Mouse (Mus musculus) T-cell, adult 2 months (primary cell): Measurements from ENCODE around the gene Cbll1.

Experiments used
- DNase-seq: peaks from one replicate; pipeline ENCODE4 v3.0.0; 2022; ENCODE audit warnings: low spot score

The Cbll1 gene

DNA sequence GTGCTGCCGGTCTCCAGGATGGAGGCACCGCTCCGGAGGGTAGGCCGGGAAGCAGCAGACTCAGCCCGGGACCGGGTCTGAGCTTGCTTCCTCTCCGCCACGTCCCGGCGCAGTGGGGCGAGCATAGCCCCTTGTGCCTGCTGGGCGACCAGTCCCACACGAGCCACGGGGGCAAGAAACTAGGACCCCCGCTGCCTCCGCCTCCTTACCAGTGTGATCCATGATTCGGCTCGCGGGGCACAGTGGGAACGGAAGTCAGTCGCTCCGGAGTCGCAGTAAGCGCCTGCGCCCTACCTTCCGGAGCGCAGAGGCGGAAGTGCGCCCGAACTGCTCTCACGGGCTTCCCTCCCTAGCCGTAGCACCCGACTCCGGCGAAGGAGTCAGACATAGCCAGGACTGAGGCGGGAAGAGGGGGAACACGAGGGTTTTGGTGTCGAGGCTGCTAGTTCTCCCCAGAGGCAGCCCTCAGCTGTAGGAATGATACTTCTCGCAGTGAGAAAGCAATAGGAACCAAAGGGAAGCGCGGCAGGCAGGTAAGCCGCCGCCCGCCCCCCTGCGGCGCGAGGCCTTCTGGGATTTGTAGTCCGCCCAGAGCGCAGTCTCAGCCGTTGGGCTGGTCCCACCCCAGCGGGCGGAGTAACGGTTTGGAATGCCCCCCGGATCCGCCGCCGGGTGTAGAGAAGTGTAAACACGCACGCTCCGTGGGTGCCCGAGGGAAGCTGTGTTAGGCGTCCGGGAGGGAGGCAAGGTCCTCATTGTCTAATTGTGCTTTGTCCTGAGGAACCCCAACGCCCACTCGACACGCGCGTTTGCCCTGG is at the start of gene Cbll1:
Gene Cbll1, minus strand, starts transcription at position 303 of the 818 bp plus-strand sequence.
- DNase-seq = peak; percentile 95

DNA sequence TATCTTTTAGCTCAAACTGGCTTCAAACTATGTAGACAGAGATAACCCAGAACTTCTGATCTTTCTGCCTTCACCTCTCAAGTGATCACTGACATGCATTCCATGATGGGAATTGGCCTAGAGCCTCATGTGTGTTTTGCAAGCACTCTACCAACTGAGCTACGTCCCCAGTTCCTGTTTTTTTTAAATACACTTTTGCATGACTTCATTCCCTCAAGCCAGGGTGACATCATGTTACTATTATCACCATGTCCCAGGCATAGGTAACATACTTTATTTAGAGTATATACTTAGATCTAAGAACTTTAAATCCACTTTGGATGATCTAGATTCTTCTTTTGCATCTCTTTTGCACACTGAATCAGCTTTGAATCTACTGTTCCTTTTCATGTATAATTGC is 46.6 kb upstream of the Cbll1 start:
- DNase-seq = no peak

DNA sequence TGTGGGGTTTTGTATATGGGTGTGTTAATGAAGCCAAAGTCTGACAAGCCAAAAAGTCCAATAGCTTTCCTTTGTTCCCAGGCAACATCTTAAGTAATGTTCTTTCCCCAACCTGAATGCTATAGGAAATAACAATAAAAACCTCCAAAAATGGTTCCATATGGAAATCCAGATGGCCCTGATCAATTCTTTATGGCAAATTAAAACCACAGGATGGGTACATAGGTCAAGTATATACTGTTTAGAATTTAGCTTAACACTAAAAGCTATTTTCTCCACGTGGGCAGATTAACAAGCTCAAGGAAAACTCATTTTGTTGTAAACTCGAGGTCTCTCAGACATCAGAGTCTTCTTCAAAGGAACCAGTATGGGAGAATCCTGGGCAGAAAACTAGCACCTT is 45.8 kb upstream of the Cbll1 start:
- DNase-seq = no peak

DNA sequence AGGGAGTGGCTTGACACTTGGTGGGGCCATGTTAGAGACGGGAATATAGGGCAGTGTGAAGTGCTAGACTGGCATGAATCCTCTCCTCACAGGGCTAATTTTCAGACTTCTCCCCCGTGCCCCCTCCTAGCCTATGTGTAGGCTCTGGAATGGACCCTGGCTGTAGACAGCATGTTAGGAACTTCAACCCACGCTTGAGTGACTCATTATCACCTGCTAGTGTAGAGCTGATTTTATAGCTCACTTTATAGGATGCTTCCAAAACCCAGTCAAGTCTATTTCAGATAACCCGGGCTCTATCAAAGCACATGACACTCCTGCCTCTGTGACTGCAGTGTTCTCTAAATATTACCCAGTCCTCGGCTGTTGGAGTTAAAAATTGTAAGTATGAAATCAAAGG is 42.1 kb upstream of the Cbll1 start:
- no peak for DNase-seq

DNA sequence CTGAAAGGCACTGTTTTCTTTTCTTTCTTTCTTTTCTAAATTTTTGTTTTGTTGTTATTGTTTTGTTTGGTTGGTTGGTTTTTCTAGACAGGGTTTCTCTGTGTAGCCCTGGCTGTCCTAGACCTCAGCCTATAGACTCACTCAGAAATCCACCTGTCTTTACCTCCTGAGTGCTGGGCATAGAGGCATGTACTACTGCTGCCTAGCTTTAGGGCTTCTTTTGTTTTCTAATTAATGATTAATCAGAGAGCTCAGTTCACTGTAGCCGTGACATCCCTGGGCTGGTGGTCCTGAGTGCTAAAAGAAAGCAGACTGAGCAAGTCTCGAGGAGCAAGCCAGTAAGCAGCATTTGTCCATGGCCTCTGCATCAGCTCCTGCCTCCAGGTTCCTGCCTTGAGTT is 40.4 kb upstream of the Cbll1 start:
- no peak for DNase-seq

DNA sequence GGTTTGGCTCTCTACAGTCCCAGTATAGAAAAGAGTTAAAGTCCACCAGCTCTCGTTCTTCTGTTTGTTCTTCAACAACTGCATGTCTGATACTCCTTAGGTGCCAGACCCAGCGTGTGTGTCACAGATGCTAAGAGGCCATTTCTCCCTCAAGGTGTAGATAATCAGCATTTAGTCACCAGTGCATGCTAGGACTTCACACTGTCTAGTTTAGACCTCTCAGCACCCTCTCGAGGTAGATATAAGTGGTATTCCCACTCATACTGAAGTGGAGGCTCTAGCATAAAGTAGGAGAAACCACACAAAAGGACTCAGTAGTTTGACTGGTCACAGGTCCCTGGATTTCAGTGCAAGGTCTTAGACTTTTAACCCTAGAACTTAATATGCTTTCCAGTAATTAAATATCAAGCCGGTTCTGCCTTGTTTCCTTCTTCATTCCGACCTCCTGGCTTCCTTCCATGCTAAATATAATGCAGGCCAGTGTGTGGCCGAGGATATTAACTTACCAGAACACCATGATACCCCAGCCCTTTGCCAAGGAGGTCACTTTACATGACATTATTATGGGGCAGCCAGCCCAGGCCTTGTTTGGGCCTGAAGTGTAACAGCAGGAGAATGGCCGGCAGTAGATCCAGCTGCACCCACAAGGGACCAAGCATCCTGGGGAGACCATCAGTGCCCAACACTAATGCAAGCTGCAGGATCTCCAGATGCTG is 38.3 kb upstream of the Cbll1 start:
- no peak for DNase-seq

DNA sequence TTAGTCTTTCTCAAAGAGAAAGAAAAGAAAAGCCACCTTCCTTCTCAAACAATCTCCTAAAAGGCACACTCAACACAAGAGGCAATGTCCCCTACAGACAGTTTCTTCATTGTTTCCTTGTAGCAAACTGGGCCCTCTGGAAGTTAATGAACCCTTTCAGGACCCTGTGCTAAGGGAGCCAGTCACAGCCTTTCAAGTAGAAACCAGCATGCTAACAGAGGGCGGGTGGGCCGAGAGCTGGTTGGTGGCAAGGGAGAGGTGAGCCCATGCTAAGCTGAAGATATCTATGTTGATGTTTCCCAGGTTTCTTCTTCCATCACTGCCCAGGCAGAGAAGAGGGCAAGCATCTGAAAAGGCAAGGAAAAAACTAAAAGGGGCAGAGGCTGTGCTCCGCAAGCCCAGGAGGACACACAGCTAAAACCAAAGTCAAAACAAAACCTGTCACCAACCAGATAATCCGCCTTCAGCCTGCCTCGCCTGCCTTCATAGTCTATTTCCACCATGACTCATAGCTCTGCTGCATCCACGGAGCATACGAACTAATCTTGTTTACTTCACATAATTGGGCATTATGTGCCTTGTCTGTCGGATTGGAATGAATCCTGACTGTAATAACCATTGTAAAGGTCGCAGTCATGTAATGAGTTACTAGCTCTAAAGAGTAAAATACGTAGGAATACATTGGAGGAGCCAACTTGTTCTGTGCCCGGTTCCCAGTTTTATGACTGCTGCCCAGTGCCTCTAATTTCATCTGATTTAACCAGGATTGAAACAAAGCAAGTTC is 34.8 kb upstream of the Cbll1 start:
- no peak for DNase-seq

DNA sequence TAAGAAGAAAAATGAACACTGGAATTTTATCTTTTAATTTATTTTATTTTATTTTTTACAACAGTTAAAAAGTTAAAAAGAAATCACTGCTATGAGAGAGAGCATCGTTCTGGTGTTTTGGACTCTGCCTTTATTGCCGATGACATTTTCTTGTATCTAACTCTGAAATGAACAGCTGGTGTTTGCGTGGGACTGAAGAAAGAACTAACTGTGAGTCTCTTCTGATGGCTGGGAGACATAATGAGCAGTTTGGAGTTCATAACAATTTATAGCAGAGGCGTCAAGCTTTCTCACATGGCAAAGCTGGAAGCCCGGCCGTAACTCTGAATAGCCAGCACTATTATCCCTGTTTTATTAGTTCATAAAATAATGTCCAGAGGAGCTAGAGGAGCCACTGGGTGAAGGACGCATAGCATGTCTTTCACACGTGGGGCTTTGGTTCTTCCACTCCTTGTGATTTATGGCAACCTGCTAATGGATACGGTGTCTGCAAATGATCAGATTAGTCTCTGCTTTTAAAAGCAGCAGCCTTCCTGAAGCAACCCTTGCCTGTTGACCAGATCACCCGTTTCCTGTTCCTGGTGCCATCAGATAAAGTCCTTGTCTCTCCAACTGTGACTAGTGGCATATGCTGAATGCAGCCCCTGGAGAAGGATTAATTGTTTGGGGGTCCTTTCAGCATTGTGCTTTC is 33.9 kb upstream of the Cbll1 start:
- no peak for DNase-seq

DNA sequence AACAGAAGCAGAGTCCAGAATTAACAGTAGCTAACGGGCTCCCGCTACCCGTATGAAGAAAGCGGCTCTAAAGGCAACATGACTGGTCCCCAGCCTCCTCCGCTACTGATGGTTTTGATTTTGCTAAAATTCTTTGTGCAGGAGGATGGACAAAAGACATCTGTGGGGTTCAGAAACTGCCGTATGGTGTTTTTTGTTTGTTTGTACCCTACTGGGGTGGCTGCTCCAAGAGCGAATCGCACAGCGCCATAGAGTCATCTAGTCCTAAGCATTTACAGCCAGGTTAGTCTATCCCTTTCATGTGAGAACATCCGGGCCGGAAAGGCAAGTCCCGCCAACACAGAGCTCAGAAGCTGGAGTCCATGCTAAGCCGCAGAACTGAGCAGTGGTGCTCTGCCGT is 32.6 kb upstream of the Cbll1 start:
- no peak for DNase-seq

DNA sequence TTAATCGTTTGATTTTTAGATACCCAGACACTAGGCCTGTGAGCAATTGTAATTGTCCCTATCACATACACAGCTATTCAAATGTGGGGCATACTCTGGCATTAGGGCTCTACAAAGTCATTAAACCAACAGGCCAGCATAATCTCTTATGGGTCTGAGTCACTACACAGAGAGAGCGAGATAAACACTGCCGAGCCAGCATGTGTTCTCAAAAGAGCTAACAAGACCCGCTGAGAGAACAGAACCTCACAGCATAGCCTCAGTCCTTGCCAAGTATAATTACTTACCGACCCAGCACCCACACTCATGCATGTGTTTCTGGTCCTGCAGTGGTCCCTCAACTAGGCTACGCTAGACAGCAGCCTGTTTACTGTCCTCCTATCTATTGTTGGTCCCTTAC is 28.0 kb upstream of the Cbll1 start:
- no peak for DNase-seq

DNA sequence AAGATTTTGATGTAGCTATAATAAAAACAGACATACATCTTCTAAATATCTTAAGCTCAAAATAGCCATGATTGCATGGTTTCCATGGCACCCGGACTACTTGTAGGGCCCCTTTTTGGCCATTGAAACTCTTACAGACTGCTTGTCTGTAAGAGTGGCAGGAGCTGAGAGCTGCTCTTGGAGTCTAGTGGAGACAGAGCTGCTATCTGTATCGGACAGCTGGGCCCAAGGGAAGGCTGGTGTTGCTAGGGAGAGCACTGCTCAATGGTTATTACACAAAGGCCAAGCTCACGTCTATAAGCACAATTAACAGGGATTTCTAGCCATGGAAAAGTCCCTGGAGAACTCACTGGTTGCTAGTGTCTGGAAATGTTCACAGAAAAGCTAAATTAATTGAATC is 22.0 kb upstream of the Cbll1 start:
- no peak for DNase-seq

DNA sequence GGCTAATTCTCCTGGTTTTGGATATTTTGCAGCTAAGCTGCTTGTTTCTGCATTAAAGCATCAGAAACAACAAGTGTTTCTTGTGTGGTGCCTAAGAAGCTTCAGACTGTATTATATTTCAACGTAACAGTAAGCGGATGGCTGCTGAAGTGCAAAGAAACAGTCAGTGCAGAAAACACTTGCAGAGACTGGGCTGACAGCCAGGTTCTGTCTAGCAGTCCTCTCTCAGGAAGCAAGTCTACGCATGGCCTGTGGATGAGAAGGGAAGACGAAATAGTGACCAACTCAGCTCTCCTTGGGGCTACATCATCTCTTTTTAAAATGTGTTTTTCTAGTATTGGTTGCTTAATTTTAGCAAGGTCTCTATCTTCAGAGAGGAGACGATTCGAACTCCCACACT is 20.7 kb upstream of the Cbll1 start:
- DNase-seq = no peak

DNA sequence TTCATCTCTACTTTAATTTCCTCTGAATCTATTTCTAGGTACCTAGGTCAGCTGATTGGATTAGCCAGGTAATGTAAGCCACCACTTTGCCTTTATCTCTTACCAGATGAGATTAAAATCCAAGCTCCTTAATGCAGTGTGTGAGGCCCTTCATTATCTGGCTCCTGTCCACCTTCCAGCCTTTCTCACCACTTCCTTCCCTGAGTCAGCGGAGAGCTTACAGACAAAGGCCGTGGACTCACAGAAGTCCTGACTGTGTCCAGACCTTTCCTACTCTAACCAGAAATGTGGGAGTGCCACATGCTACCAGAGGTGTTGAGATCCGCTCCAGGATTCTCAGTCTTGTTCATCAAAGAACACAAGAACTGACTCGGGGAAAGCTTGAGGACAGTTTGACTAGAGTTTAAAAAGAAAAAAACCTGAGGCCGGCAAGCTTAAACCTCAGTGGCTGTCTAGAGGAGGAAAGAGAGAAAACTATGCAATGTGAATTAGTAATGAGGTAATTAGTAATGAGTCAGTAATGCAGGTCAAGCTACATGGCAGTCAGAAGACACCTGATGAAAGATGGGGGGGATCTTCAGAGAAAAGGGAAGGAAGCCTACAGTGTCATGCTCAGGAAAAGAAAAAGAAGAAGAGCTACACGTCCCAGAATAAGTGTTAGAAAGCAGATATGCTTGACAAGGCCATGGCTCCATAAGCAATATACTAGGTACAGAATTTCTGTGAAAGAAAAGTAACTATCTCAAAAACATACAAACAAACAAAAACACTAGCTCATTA is 14.5 kb upstream of the Cbll1 start:
- no peak for DNase-seq

DNA sequence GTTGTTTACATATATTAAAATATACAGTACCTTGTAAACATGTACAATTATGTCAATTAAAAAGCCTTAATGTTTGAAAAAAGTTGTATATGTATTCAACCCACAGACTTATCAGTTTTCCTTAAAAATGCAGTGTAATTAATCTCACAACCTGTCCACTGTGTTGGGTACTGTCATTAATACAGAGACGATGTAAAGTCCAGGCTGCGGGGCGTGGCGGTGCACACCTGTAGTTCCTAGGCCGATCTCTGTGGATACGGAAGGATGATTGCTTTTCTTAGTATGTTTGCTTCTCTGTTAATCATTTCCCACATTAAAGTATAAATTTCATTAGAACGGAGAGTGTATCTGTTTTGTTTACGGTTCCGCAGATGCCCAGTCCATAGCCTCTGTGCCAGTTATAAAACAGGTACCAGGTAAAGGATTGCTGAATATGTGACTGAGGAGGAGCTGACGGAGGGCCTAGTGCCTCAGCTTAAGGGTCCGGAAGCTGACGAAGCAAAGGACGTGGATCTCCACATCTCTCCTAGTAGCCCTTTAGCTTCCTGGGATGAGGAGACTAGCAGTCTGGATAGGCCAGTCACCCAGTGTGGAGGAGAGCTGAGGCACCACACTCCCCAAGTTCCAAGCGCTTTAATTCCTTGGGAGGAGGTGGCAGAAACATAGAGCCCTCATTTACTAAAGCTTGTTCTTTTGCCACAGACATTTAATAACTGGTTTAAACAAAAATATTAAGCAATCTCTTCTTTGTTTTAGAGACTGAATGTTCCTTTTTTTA is 13.4 kb upstream of the Cbll1 start:
- no peak for DNase-seq

DNA sequence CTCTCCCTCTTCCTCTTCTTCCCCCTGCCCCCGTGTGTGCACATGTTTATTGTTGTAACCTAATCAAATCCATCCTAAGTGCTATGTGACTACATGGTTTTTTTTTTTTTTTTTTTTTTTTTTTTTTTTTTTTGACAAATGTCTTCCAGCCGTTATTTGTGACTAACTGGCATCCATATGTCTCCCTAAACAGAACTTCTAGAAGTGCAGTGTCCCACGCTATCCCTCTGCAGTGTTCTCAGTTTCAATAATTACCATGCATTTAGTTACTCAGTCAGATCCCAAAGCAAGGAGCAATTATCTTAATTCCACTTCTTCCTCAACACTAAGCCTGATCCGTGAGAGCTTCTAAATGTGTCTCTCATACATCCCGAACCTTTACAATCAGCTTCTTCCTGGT is 11.8 kb upstream of the Cbll1 start:
- no peak for DNase-seq

DNA sequence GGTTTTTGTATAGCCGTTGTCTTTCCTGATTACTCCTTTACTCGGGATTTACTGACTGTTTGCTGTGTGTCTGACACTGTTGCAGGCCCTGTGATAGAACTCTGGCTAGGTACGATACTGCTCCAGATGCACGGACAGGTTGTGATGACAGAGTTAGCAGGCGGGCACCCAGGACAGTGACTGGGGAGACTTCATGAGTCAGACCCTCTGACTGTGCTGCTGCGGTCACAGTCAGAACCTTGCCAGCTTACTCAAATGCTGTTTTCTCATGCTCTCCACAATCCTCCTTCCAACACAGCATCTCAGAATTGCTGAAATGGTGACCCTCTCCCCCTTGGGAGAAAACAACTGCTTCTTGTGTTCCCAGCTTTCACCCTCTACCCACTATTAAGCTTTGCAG is 9.1 kb upstream of the Cbll1 start:
- no peak for DNase-seq

DNA sequence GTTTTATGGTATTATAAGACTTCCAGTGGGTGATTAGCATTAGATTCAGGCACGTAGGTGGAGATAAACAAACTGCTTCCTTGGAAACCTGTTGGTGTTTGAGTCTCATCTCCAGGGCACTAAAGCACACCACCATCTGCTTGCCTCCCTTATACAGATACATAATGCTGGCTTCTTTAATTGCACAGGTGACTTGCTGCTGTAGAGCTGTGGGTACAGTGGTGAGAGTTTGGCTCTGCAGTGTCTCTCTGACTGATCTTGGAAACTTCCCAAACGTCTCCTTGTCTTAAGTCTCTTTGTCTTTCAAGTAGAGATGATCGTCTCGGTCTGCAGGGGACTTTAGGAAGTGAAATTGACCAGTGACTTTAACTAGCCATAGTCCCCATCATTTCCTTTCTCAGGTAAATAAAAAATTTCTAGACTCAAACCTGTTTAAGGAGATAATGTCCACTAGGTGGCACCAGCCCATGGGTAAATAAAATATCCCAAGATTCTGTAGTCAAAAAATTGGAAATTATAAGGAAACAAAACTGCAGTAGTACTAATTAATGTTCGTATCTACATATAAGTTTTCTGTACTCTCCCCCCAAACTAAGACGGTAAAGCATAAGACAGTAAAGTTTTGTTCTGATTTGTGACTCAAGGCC is 8.4 kb upstream of the Cbll1 start:
- DNase-seq = no peak

DNA sequence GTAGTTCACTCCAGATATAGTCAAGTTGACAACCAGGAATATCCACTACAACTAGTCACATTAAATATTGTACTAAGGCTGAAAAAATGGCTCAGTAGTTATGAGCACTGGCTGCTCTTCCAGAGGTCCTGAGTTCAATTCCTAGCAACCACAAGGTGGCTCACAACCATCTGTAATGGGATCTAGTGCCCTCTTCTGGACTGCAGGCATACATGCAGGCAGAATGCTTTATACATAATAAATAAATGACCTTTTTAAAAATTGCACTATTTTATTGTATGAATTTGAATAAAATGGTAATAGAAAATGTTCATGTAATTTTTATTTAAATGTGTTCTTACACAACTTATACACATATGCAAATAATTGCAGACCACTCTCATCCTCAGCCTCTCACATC is 3.8 kb upstream of the Cbll1 start:
- no peak for DNase-seq

DNA sequence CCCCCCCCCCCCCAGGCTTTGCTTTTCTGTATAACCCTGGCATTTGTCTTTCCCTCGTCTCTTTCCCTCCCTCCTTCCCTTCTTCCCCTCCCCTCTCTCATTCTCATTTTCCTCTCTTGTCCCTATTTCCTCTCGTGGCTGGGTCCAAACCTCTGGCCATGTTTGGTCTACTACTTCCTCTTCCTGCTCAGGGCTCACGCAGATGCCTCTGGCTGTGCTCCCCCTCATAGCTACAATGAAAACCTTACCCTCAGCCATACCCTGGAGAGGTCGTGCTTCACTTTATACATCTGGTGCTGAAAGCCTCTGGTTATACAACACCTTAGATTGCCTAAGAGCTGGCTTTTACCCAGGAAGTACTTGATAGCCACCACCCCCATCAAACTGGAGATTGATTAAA is 1.9 kb upstream of the Cbll1 start:
- no peak for DNase-seq

DNA sequence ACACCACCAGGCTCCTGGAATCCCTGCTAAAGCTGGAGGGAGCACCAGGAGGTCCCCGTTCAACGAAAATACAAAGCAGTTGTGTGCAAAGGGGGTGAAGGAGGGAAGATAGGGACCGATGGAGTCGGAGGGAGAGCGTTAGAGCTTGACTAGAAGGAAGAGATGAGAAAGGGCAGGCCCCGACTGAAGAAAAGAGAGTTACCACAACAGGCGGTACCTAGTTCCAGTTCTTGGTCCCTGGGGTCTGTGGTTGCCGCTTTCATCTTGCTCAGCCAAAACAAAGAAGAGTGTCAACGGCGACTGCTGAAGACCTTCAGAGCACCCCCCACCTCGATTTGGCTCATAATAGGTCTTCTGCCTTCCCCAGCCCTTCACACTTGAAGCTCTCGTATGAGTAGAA is 780 bp upstream of the Cbll1 start:
- peak; percentile 40 for DNase-seq
